Mouse (Mus musculus) small intestine, adult 2 months (tissue): ENCODE results near the gene Pde4d.

Experiments used
- CTCF ChIP-seq: fragments of 200-500 bp; IDR thresholded peaks from 2 replicates; pipeline ENCODE4 v1.5.1; 2012; ENCODE audit warnings: low read depth, mild to moderate bottlenecking, control low read depth, inconsistent platforms, low read length, moderate library complexity, mixed read lengths; ENCODE audit not compliant: insufficient replicate concordance, insufficient read length; ENCODE audit errors: extremely low read depth
- POLR2A ChIP-seq: fragments of 200-500 bp; IDR thresholded peaks from 2 replicates; pipeline ENCODE4 v1.6.1; 2012; ENCODE audit warnings: low read depth, mild to moderate bottlenecking, control low read depth, inconsistent platforms, low read length, moderate library complexity

- TF ChIP-seq CTCF (no peak), POLR2A (no peak)
Measured at GRCm38 (mm10) chr13:108705441-108705840, 255.7 kb downstream of the Pde4d start.
